9 mouse cellular contexts compared by ENCODE assay signal in genomic region chrX:11999951-12000350, GRCm38 (mm10).
DNase-seq lines count a peak whose midpoint lies in the region; ATAC-seq and TF ChIP-seq lines count a peak whose summit lies in the region.
"Had no signal": no experiment of that assay in that cellular context is flagged by ENCODE, and none has a peak within 500 bp of the region (broad histone marks: within the 10 kb centered on the region; RNA-seq: fewer than 3 reads in every experiment).

No protein-coding gene starts in this region.

- WGBS in heart, embryonic 12.5 days: 17% methylated on average over 19 of the region's 19 CpGs
- WGBS in bone marrow, adult 2 months: 59% methylated on average over 19 of the region's 19 CpGs
- WGBS in hindbrain, embryonic 11.5 days: 5% methylated on average over 19 of the region's 19 CpGs
- 5% methylated on average over 19 of the region's 19 CpGs for WGBS in midbrain, embryonic 11.5 days

- H3K9me3 ChIP-seq in heart, embryonic 12.5 days (replicated peaks): no peaks in the 10 kb centered on the region
- H3K9me3 ChIP-seq in hindbrain, embryonic 11.5 days (ENCODE audit: control insufficient read depth, low read length): no peaks in the 10 kb centered on the region
- no peaks in the 10 kb centered on the region for H3K9me3 ChIP-seq in midbrain, embryonic 11.5 days (ENCODE audit: control insufficient read depth, low read length)

- no peak for TF ChIP-seq POLR2A in bone marrow, adult 2 months (IDR thresholded peaks at IDR 0.05; ENCODE audit: borderline replicate concordance, control insufficient read depth, low read depth, low read length)

- DNase-seq in heart, postnatal 10 days: no peak
- peak; percentile 48 for DNase-seq in hindbrain, embryonic 11.5 days (ENCODE audit: low spot score)
- peak; percentile 94 for DNase-seq in midbrain, embryonic 11.5 days (ENCODE audit: low spot score, missing footprints)
- DNase-seq in layer of hippocampus, adult 11-12 months (ENCODE audit: low spot score): no peak
- no peak for DNase-seq in layer of hippocampus, adult 18-20 months (ENCODE audit: low spot score in 2 of 2)
- no peak for DNase-seq in left cerebral cortex, adult 18-20 months (ENCODE audit: low spot score in 2 of 2)
- DNase-seq: B cell, adult 2 months had no signal

- no peak overlapping the region for H3K27ac ChIP-seq in heart, embryonic 12.5 days (ENCODE audit: poor library complexity, severe bottlenecking)
- no peak overlapping the region for H3K27ac ChIP-seq in bone marrow, adult 2 months (ENCODE audit: control insufficient read depth, insufficient read depth, low read depth, low read length, poor library complexity)
- H3K27ac ChIP-seq in hindbrain, embryonic 11.5 days (ENCODE audit: low read depth, low read length): peak overlapping the region; percentile 74
- H3K27ac ChIP-seq in midbrain, embryonic 11.5 days (ENCODE audit: low read depth, low read length): peak overlapping the region; percentile 54; the same call in 1 of the 2 replicates

- ATAC-seq in heart, embryonic 12.5 days (ENCODE audit: insufficient number of reproducible peaks, low FRiP score): no peak
- ATAC-seq in hindbrain, embryonic 11.5 days (ENCODE audit: low FRiP score): no peak
- no peak for ATAC-seq in midbrain, embryonic 11.5 days (ENCODE audit: low FRiP score)

- H3K9ac ChIP-seq in heart, embryonic 12.5 days: no peak overlapping the region
- H3K9ac ChIP-seq in hindbrain, embryonic 11.5 days (ENCODE audit: low read depth, low read length): no peak overlapping the region
- no peak overlapping the region for H3K9ac ChIP-seq in midbrain, embryonic 11.5 days (ENCODE audit: low read length)

- H3K27me3 ChIP-seq in heart, embryonic 12.5 days (replicated peaks): peaks cover 83% of the 10 kb centered on the region
- peaks cover 48% of the 10 kb centered on the region for H3K27me3 ChIP-seq in hindbrain, embryonic 11.5 days (ENCODE audit: control insufficient read depth, insufficient read depth, low read length)
- peaks cover 53% of the 10 kb centered on the region for H3K27me3 ChIP-seq in midbrain, embryonic 11.5 days (ENCODE audit: control insufficient read depth, insufficient read depth, low read length)

- no peak overlapping the region for H3K4me3 ChIP-seq in heart, embryonic 12.5 days
- peak overlapping the region; percentile 6 for H3K4me3 ChIP-seq in bone marrow, adult 2 months (replicated peaks; ENCODE audit: control insufficient read depth, low read depth, low read length)
- H3K4me3 ChIP-seq in hindbrain, embryonic 11.5 days (ENCODE audit: low read depth, low read length): no peak overlapping the region
- no peak overlapping the region for H3K4me3 ChIP-seq in midbrain, embryonic 11.5 days (ENCODE audit: low read depth, low read length)

- TF ChIP-seq CTCF in bone marrow, adult 2 months (IDR thresholded peaks at IDR 0.05; ENCODE audit: control insufficient read depth, insufficient read depth, low read length): no peak

- no peaks in the 10 kb centered on the region for H3K36me3 ChIP-seq in heart, embryonic 12.5 days
- H3K36me3 ChIP-seq in hindbrain, embryonic 11.5 days (ENCODE audit: control insufficient read depth, insufficient read depth, low read length): no peaks in the 10 kb centered on the region
- H3K36me3 ChIP-seq in midbrain, embryonic 11.5 days (ENCODE audit: control insufficient read depth, insufficient read depth, low read length): no peaks in the 10 kb centered on the region

- peaks cover 42% of the 10 kb centered on the region for H3K4me1 ChIP-seq in heart, embryonic 12.5 days (replicated peaks)
- peaks cover 4% of the 10 kb centered on the region for H3K4me1 ChIP-seq in bone marrow, adult 2 months (ENCODE audit: control insufficient read depth, insufficient read depth, low read length)
- H3K4me1 ChIP-seq in hindbrain, embryonic 11.5 days (replicated peaks; ENCODE audit: control insufficient read depth, insufficient read depth, low read length): peaks cover 2% of the 10 kb centered on the region; the same call in 1 of the 2 replicates
- H3K4me1 ChIP-seq in midbrain, embryonic 11.5 days (ENCODE audit: control insufficient read depth, insufficient read depth, low read length): peaks cover 40% of the 10 kb centered on the region

- intact Hi-C loops in heart, postnatal 10 days (cut with DNase I): loop anchor here (5.0 to 10.0 kb wide), 3 partner anchors 58 to 195 kb away; no protein-coding TSS in a partner anchor

- H3K4me2 ChIP-seq in heart, embryonic 12.5 days: peak overlapping the region; percentile 78
- H3K4me2 ChIP-seq in hindbrain, embryonic 11.5 days (replicated peaks; ENCODE audit: low read depth, low read length): peak overlapping the region; percentile 48; the same call in 1 of the 2 replicates
- H3K4me2 ChIP-seq in midbrain, embryonic 11.5 days: peak overlapping the region; percentile 47; the same call in 1 of the 2 replicates

Comparison
In these comparisons a context has a peak if more than half of its experiments do, and no peak if none do; other contexts are left out.
1. H3K27ac ChIP-seq: peak in hindbrain, embryonic 11.5 days (single experiment) and midbrain, embryonic 11.5 days (single experiment); none in heart, embryonic 12.5 days (single experiment) and bone marrow, adult 2 months (single experiment).
2. DNase-seq: peak in hindbrain, embryonic 11.5 days (single experiment) and midbrain, embryonic 11.5 days (single experiment); none in heart, postnatal 10 days (0 of 2), layer of hippocampus, adult 11-12 months (single experiment), layer of hippocampus, adult 18-20 months (0 of 2) and left cerebral cortex, adult 18-20 months (0 of 2).
3. Peak in every context shown above with its lines, with median percentiles within 50 percentile points of each other: H3K4me2 ChIP-seq.